Mouse (Mus musculus): ENCODE data around the gene Epha8. TPM values are rescaled to one million over a fixed set of nuclear protein-coding genes. Genes with fewer than 3 reads are reported as not detected.

Gene Epha8
- polyA plus RNA-seq, 1 experiment from 2014 or later, result 2.8 TPM

Other genes with a start within 250 kb of the Epha8 start
- 25.4 and 30.8 TPM in 2 replicates for gene Ephb2, start 120.8 kb downstream of the Epha8 start, polyA plus RNA-seq (2016; fragmentation: Nextera tagmentation; extraction: Ambion mirVana)
- 31.6 and 34.9 TPM in 2 replicates for gene C1qb, start 70.6 kb downstream of the Epha8 start, polyA plus RNA-seq (2016; fragmentation: Nextera tagmentation; extraction: Ambion mirVana)
- gene C1qc, start 63.8 kb downstream of the Epha8 start, polyA plus RNA-seq (2016; fragmentation: Nextera tagmentation; extraction: Ambion mirVana), result 19.7 and 20.3 TPM in 2 replicates
- 14.6 and 17.8 TPM in 2 replicates for gene C1qa, start 58.0 kb downstream of the Epha8 start, polyA plus RNA-seq (2016; fragmentation: Nextera tagmentation; extraction: Ambion mirVana)
- 6.0 and 7.2 TPM in 2 replicates for gene Zbtb40, start 92.0 kb upstream of the Epha8 start, polyA plus RNA-seq (2016; fragmentation: Nextera tagmentation; extraction: Ambion mirVana)